Mouse (Mus musculus) forebrain, embryonic 14.5 days (tissue): ENCODE measurements around the gene Zmynd8. TPM values are rescaled to one million over a fixed set of nuclear protein-coding genes. Genes with fewer than 3 reads are reported as not detected.
A peak's percentile ranks its signal among the peaks of the same experiment; 100 is the strongest.

Experiments used
- ATAC-seq: fragments of 200-750 bp; cut with Nextera tagmentation; 2 replicates; pipeline ENCODE4 v1.8.0; 2017; ENCODE audit warnings: mild to moderate bottlenecking, moderate library complexity
- DNase-seq: peaks from one replicate; pipeline ENCODE4 v3.0.0-alpha.2; 2015; ENCODE audit warnings: low spot score
- H3K27ac ChIP-seq: fragments of 300-500 bp; sonication (generic); 2 replicates; pipeline ENCODE4 v1.5.1; 2014; ENCODE audit warnings: low read depth, mild to moderate bottlenecking, control low read depth, low read length, moderate library complexity
- H3K27me3 ChIP-seq: fragments of 300-500 bp; sonication (generic); replicated peaks from 2 replicates; pipeline ENCODE4 v1.6.1; 2014; ENCODE audit warnings: low read length, control low read depth, mixed read lengths; ENCODE audit not compliant: control insufficient read depth, insufficient read depth
- H3K36me3 ChIP-seq: fragments of 300-500 bp; sonication (generic); 2 replicates; pipeline ENCODE4 v1.6.1; 2014; ENCODE audit warnings: low read length, control low read depth; ENCODE audit not compliant: control insufficient read depth, insufficient read depth
- H3K4me1 ChIP-seq: fragments of 300-500 bp; sonication (generic); 2 replicates; pipeline ENCODE4 v1.6.1; 2014; ENCODE audit warnings: antibody characterized with exemption, low read length, control low read depth; ENCODE audit not compliant: control insufficient read depth, insufficient read depth
- H3K4me2 ChIP-seq: fragments of 300-500 bp; sonication (generic); 2 replicates; pipeline ENCODE4 v1.6.1; 2014; ENCODE audit warnings: mild to moderate bottlenecking, control low read depth, low read length
- H3K4me3 ChIP-seq: fragments of 300-500 bp; sonication (generic); 2 replicates; pipeline ENCODE4 v1.5.1; 2014; ENCODE audit warnings: low read depth, low read length, control low read depth
- H3K9ac ChIP-seq: fragments of 300-500 bp; sonication (generic); 2 replicates; pipeline ENCODE4 v1.6.1; 2014; ENCODE audit warnings: mild to moderate bottlenecking, low read length, control low read depth, moderate library complexity
- H3K9me3 ChIP-seq: fragments of 300-500 bp; sonication (generic); replicated peaks from 2 replicates; pipeline ENCODE4 v1.6.1; 2016; ENCODE audit warnings: low read length, control low read depth, mixed read lengths; ENCODE audit not compliant: control insufficient read depth
- WGBS: fragments of 180-500 bp; shearing (Covaris S2); extraction: QIAGEN DNeasy Blood & Tissue Kit; methylation state at CpG from one replicate; pipeline ENCODE4 v1.1.7; 2014; 5-methylcytosine and 5-hydroxymethylcytosine counted together
- polyA plus RNA-seq: library from polyadenylated mRNA; unstranded; fragments of >200 nt; fragmentation: Nextera tagmentation; extraction: Ambion mirVana; gene quantifications from 2 replicates; pipeline ENCODE4 v1.2.1, GENCODE M21; 2014

Gene Zmynd8
- polyA plus RNA-seq, 1 experiment from 2014 or later, result 43.3 TPM

GRCm38 (mm10) chr2:165842241-165842640 is 56.6 kb downstream of the Zmynd8 start:
- H3K4me3 ChIP-seq, result no peak overlapping the region
- H3K9ac ChIP-seq, result no peak overlapping the region
- H3K36me3 ChIP-seq, result peaks cover 94% of the 10 kb centered on the region
- no peaks in the 10 kb centered on the region for H3K9me3 ChIP-seq
- no peak overlapping the region for H3K27ac ChIP-seq
- H3K4me2 ChIP-seq, result no peak overlapping the region
- DNase-seq, result no peak
- H3K4me1 ChIP-seq, result peaks cover 11% of the 10 kb centered on the region
- no peak for ATAC-seq
- H3K27me3 ChIP-seq, result no peaks in the 10 kb centered on the region
- WGBS, result 92% methylated on average over 10 of the region's 10 CpGs

- Histone ChIP-seq H3K36me3 (peaks cover 94% of the 10 kb centered on the region), H3K4me2 (no peak overlapping the region), H3K4me3 (no peak overlapping the region), H3K27ac (no peak overlapping the region), H3K27me3 (no peaks in the 10 kb centered on the region), H3K9me3 (no peaks in the 10 kb centered on the region), H3K4me1 (peaks cover 11% of the 10 kb centered on the region), H3K9ac (no peak overlapping the region)
- DNase-seq (no peak), ATAC-seq (no peak)
- WGBS, result 87% methylated on average over 6 of the region's 6 CpGs
Measured at GRCm38 (mm10) chr2:165841805-165842204, 57.0 kb downstream of the Zmynd8 start.

GRCm38 (mm10) chr2:165840852-165841251 is 58.0 kb downstream of the Zmynd8 start:
- WGBS, result 91% methylated on average over 7 of the region's 7 CpGs
- Histone ChIP-seq H3K9ac (no peak overlapping the region), H3K4me2 (no peak overlapping the region), H3K4me3 (no peak overlapping the region), H3K27me3 (no peaks in the 10 kb centered on the region), H3K4me1 (peaks cover 11% of the 10 kb centered on the region), H3K36me3 (peaks cover 94% of the 10 kb centered on the region), H3K27ac (no peak overlapping the region), H3K9me3 (no peaks in the 10 kb centered on the region)
- ATAC-seq, result no peak
- no peak for DNase-seq

GRCm38 (mm10) chr2:165839317-165839652 is 59.5 kb downstream of the Zmynd8 start:
- DNase-seq, result no peak
- Histone ChIP-seq H3K36me3 (peaks cover 93% of the 10 kb centered on the region), H3K27ac (peak overlapping the region; percentile 59), H3K27me3 (no peaks in the 10 kb centered on the region), H3K4me3 (no peak overlapping the region), H3K4me1 (peaks cover 11% of the 10 kb centered on the region), H3K9ac (no peak overlapping the region), H3K9me3 (no peaks in the 10 kb centered on the region), H3K4me2 (no peak overlapping the region)
- WGBS, result 45% methylated on average over 2 of the region's 2 CpGs
- peak; percentile 32; the same call in 1 of the 2 replicates for ATAC-seq

- Histone ChIP-seq H3K9ac (no peak overlapping the region; the same call in 1 of the 2 replicates), H3K9me3 (no peaks in the 10 kb centered on the region), H3K27me3 (no peaks in the 10 kb centered on the region), H3K4me1 (peaks cover 11% of the 10 kb centered on the region), H3K4me3 (no peak overlapping the region), H3K27ac (peak overlapping the region; percentile 59), H3K36me3 (peaks cover 93% of the 10 kb centered on the region), H3K4me2 (no peak overlapping the region)
- peak; percentile 75 for DNase-seq
- ATAC-seq, result peak; percentile 68
- WGBS, result 68% methylated on average over 23 of the region's 23 CpGs
Measured at GRCm38 (mm10) chr2:165838606-165839316, 60.1 kb downstream of the Zmynd8 start.

- WGBS, result 93% methylated on average over 13 of the region's 13 CpGs
Measured at GRCm38 (mm10) chr2:165834601-165835000, 64.2 kb downstream of the Zmynd8 start.

GRCm38 (mm10) chr2:165833468-165833867 is 65.3 kb downstream of the Zmynd8 start:
- peaks cover 86% of the 10 kb centered on the region for H3K36me3 ChIP-seq
- 51% methylated on average over 9 of the region's 9 CpGs for WGBS
- H3K9ac ChIP-seq, result no peak overlapping the region

More at GRCm38 (mm10) chr2:165834601-165835000, 64.2 kb downstream of the Zmynd8 start:
- peaks cover 11% of the 10 kb centered on the region for H3K4me1 ChIP-seq
- ATAC-seq (no peak), DNase-seq (no peak)
- H3K9ac ChIP-seq, result no peak overlapping the region
- H3K4me2 ChIP-seq, result no peak overlapping the region
- no peak overlapping the region for H3K27ac ChIP-seq
- no peaks in the 10 kb centered on the region for H3K9me3 ChIP-seq
- H3K27me3 ChIP-seq, result no peaks in the 10 kb centered on the region
- H3K36me3 ChIP-seq, result peaks cover 90% of the 10 kb centered on the region
- no peak overlapping the region for H3K4me3 ChIP-seq

GRCm38 (mm10) chr2:165832720-165833119 is 66.1 kb downstream of the Zmynd8 start:
- Histone ChIP-seq H3K4me1 (peaks cover 2% of the 10 kb centered on the region; the same call in 1 of the 2 replicates), H3K9ac (no peak overlapping the region), H3K9me3 (no peaks in the 10 kb centered on the region), H3K36me3 (peaks cover 86% of the 10 kb centered on the region), H3K4me2 (no peak overlapping the region), H3K4me3 (no peak overlapping the region), H3K27ac (peak overlapping the region; percentile 40; the same call in 1 of the 2 replicates), H3K27me3 (no peaks in the 10 kb centered on the region)
- 91% methylated on average over 9 of the region's 9 CpGs for WGBS
- ATAC-seq (no peak), DNase-seq (no peak)

More at GRCm38 (mm10) chr2:165833468-165833867, 65.3 kb downstream of the Zmynd8 start:
- DNase-seq (peak; percentile 21), ATAC-seq (0 out of 2 replicates have a peak, but pooled peaks have one; percentile 8)
- Histone ChIP-seq H3K9me3 (no peaks in the 10 kb centered on the region), H3K4me3 (no peak overlapping the region), H3K27me3 (no peaks in the 10 kb centered on the region), H3K4me1 (peaks cover 3% of the 10 kb centered on the region; the same call in 1 of the 2 replicates), H3K27ac (no peak overlapping the region), H3K4me2 (no peak overlapping the region)

GRCm38 (mm10) chr2:165832295-165832694 is 66.5 kb downstream of the Zmynd8 start:
- H3K4me3 ChIP-seq, result no peak overlapping the region
- H3K36me3 ChIP-seq, result peaks cover 84% of the 10 kb centered on the region
- WGBS, result 63% methylated on average over 9 of the region's 9 CpGs
- peaks cover 2% of the 10 kb centered on the region; the same call in 1 of the 2 replicates for H3K4me1 ChIP-seq
- ATAC-seq, result no peak
- H3K4me2 ChIP-seq, result no peak overlapping the region
- peak overlapping the region; percentile 40; the same call in 1 of the 2 replicates for H3K27ac ChIP-seq
- no peaks in the 10 kb centered on the region for H3K27me3 ChIP-seq
- H3K9me3 ChIP-seq, result no peaks in the 10 kb centered on the region
- H3K9ac ChIP-seq, result no peak overlapping the region
- DNase-seq, result peak; percentile 39
